Mouse (Mus musculus): ENCODE measurements at regions not wholly inside any gene's neighbourhood (a gene's known extent, or its start where the extent isn't known, plus 50 kb on each side); places are given as distances from the start of the nearest gene placed in this dataset.

- no peak for DNase-seq (ENCODE audit: low read depth, low spot score)
- 92% methylated on average over 2 of the region's 2 CpGs for WGBS
Observed at GRCm38 (mm10) chr19:14658479-14658878, 60.6 kb upstream of the Tle4 start.

- 18% methylated on average over 2 of the region's 2 CpGs for WGBS
- DNase-seq (ENCODE audit: low read depth, low spot score), result no peak
Observed at GRCm38 (mm10) chr19:14656022-14656388, 58.2 kb upstream of the Tle4 start.

DNA sequence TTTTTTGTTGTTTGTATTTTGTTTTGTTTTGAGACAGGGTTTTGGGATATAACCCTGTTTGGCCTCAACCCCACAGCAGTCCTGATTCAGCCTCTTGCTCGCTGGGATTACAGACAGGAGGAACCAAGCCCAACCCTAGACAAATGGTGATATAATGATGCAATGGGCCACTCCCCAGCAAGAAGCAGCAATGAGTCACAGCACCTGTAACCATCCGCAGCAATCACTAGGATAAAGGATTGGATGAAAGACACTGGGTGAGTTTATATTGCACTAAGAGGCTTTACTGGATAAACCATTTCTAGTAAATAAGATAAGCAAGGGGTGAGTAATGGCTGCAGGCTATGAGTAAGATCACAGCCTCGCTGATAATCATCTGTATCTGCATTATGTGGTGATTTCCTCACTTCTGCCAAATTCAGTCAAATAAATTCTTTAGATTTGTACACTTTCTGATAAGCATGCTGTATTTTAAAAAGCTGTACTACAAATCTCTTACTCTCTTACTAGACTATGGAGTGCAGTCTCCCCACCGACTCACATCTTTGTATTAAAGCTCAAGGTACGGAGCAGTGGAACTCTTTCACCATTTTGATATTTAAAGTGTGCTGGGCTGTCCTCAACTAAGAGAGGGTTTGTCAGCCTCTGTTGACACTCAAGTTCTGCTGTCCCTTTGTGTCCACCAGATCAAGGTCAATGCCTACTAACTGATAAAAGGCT lies 57.6 kb upstream of the Tle4 start:
- 29% methylated on average over 5 of the region's 5 CpGs for WGBS
- no peak for DNase-seq (ENCODE audit: low read depth, low spot score)

All from large intestine, adult 2 months (tissue).